Comparison of ENCODE assay signal across 14 mouse cellular contexts in genomic region chr10:24958280-24959042, GRCm38 (mm10). TPM values are rescaled to one million over a fixed set of nuclear protein-coding genes. Genes with fewer than 3 reads are reported as not detected.
A peak's percentile ranks its signal among the peaks of the same experiment; 100 is the strongest.
DNase-seq lines count a peak whose midpoint lies in the region; ATAC-seq and TF ChIP-seq lines count a peak whose summit lies in the region.
"Had no signal": no experiment of that assay in that cellular context is flagged by ENCODE, and none has a peak within 500 bp of the region (broad histone marks: within the 10 kb centered on the region; RNA-seq: fewer than 3 reads in every experiment).

No protein-coding gene starts in this region.

- intact Hi-C loops in heart, adult 2 months (cut with DNase I) = no loop called here

- no peaks in the 10 kb centered on the region for H3K79me2 ChIP-seq in heart, adult 2 months (replicated peaks; ENCODE audit: control insufficient read depth, insufficient read depth, low read length)

- no peak for TF ChIP-seq CTCF in heart, adult 2 months (IDR thresholded peaks at IDR 0.05)
- TF ChIP-seq CTCF in intestine, postnatal 0 days (IDR thresholded peaks at IDR 0.05; ENCODE audit: low read depth) = no peak

- no peak for DNase-seq in heart, adult 2 months
- no peak for DNase-seq in midbrain, embryonic 11.5 days (ENCODE audit: low spot score, missing footprints)
- DNase-seq in thymus, postnatal 10 days (ENCODE audit: low spot score in 2 of 2) = no peak
- DNase-seq: thymus, postnatal 14 days had no signal

- no peak for ATAC-seq in heart, embryonic 15.5 days (replicated peaks; ENCODE audit: insufficient number of reproducible peaks, insufficient read depth, low FRiP score, low read depth)
- ATAC-seq in midbrain, embryonic 16.5 days = no peak
- ATAC-seq in midbrain, embryonic 11.5 days (ENCODE audit: low FRiP score) = no peak
- ATAC-seq in intestine, postnatal 0 days = no peak
- ATAC-seq in stomach, embryonic 16.5 days (ENCODE audit: insufficient read depth, low FRiP score) = no peak
- ATAC-seq: forebrain, embryonic 16.5 days had no signal

- H3K4me2 ChIP-seq in heart, embryonic 15.5 days = peak overlapping the region; percentile 53
- 0 out of 2 replicates have a peak overlapping the region, but pooled peaks have one; percentile 6 for H3K4me2 ChIP-seq in midbrain, embryonic 16.5 days (ENCODE audit: low read length)
- H3K4me2 ChIP-seq in midbrain, embryonic 11.5 days = no peak overlapping the region
- H3K4me2 ChIP-seq in intestine, postnatal 0 days (replicated peaks; ENCODE audit: low read depth) = 0 out of 2 replicates have a peak overlapping the region, but pooled peaks have one; percentile 24
- H3K4me2 ChIP-seq in stomach, embryonic 16.5 days (ENCODE audit: low read depth, low read length) = peak overlapping the region; percentile 28
- H3K4me2 ChIP-seq: embryonic facial prominence, embryonic 15.5 days; liver, embryonic 15.5 days; midbrain, embryonic 12.5 days; neural tube, embryonic 12.5 days had no signal

- peak overlapping the region; percentile 19 for H3K4me3 ChIP-seq in heart, embryonic 15.5 days
- no peak overlapping the region for H3K4me3 ChIP-seq in heart, adult 2 months
- H3K4me3 ChIP-seq in midbrain, embryonic 16.5 days (ENCODE audit: low read depth, low read length) = no peak overlapping the region
- no peak overlapping the region for H3K4me3 ChIP-seq in midbrain, embryonic 11.5 days (ENCODE audit: low read depth, low read length)
- H3K4me3 ChIP-seq in intestine, postnatal 0 days (ENCODE audit: low read depth, low read length) = no peak overlapping the region
- peak overlapping the region; percentile 3 for H3K4me3 ChIP-seq in stomach, embryonic 16.5 days (replicated peaks; ENCODE audit: low read length)
- H3K4me3 ChIP-seq: embryonic facial prominence, embryonic 15.5 days; liver, embryonic 15.5 days; midbrain, embryonic 12.5 days; neural tube, embryonic 12.5 days had no signal

- H3K27me3 ChIP-seq in heart, embryonic 15.5 days = peaks cover 19% of the 10 kb centered on the region
- H3K27me3 ChIP-seq in heart, adult 2 months (ENCODE audit: control insufficient read depth, insufficient read depth, low read length) = no peaks in the 10 kb centered on the region; the same call in 1 of the 2 replicates
- H3K27me3 ChIP-seq in midbrain, embryonic 16.5 days (ENCODE audit: control insufficient read depth, insufficient read depth, low read depth, low read length) = no peaks in the 10 kb centered on the region
- H3K27me3 ChIP-seq in midbrain, embryonic 11.5 days (ENCODE audit: control insufficient read depth, insufficient read depth, low read length) = no peaks in the 10 kb centered on the region
- H3K27me3 ChIP-seq in intestine, postnatal 0 days (replicated peaks; ENCODE audit: control insufficient read depth, insufficient read depth, low read length) = no peaks in the 10 kb centered on the region
- H3K27me3 ChIP-seq in stomach, embryonic 16.5 days (ENCODE audit: control insufficient read depth, insufficient read depth, low read length) = no peaks in the 10 kb centered on the region
- H3K27me3 ChIP-seq: liver, embryonic 15.5 days; midbrain, embryonic 12.5 days; neural tube, embryonic 12.5 days had no signal

- peaks cover 13% of the 10 kb centered on the region for H3K4me1 ChIP-seq in heart, embryonic 15.5 days (replicated peaks)
- no peaks in the 10 kb centered on the region for H3K4me1 ChIP-seq in heart, adult 2 months (ENCODE audit: control insufficient read depth, insufficient read depth, low read length)
- no peaks in the 10 kb centered on the region; the same call in 1 of the 2 replicates for H3K4me1 ChIP-seq in midbrain, embryonic 16.5 days (ENCODE audit: control insufficient read depth, insufficient read depth, low read length)
- no peaks in the 10 kb centered on the region for H3K4me1 ChIP-seq in midbrain, embryonic 11.5 days (ENCODE audit: control insufficient read depth, insufficient read depth, low read length)
- no peaks in the 10 kb centered on the region for H3K4me1 ChIP-seq in intestine, postnatal 0 days (replicated peaks; ENCODE audit: control insufficient read depth, insufficient read depth, low read length)
- H3K4me1 ChIP-seq in stomach, embryonic 16.5 days (ENCODE audit: control insufficient read depth, insufficient read depth, low read length) = peaks cover 12% of the 10 kb centered on the region
- H3K4me1 ChIP-seq: embryonic facial prominence, embryonic 15.5 days; liver, embryonic 15.5 days; neural tube, embryonic 12.5 days had no signal

- no peak overlapping the region for H3K27ac ChIP-seq in heart, embryonic 15.5 days
- no peak overlapping the region for H3K27ac ChIP-seq in heart, adult 2 months
- H3K27ac ChIP-seq in midbrain, embryonic 16.5 days (ENCODE audit: low read length) = no peak overlapping the region
- no peak overlapping the region for H3K27ac ChIP-seq in midbrain, embryonic 11.5 days (ENCODE audit: low read depth, low read length)
- H3K27ac ChIP-seq in intestine, postnatal 0 days (ENCODE audit: low read depth, low read length) = no peak overlapping the region
- peak overlapping the region; percentile 25; the same call in 1 of the 2 replicates for H3K27ac ChIP-seq in stomach, embryonic 16.5 days (ENCODE audit: low read length)
- H3K27ac ChIP-seq: embryonic facial prominence, embryonic 15.5 days; liver, embryonic 15.5 days; midbrain, embryonic 12.5 days; neural tube, embryonic 12.5 days had no signal

- no peaks in the 10 kb centered on the region for H3K36me3 ChIP-seq in heart, embryonic 15.5 days
- H3K36me3 ChIP-seq in heart, adult 2 months (ENCODE audit: control insufficient read depth, insufficient read depth, low read length) = no peaks in the 10 kb centered on the region
- no peaks in the 10 kb centered on the region for H3K36me3 ChIP-seq in midbrain, embryonic 16.5 days (ENCODE audit: control insufficient read depth, insufficient read depth, low read length)
- H3K36me3 ChIP-seq in midbrain, embryonic 11.5 days (ENCODE audit: control insufficient read depth, insufficient read depth, low read length) = no peaks in the 10 kb centered on the region
- H3K36me3 ChIP-seq in intestine, postnatal 0 days (ENCODE audit: control insufficient read depth, insufficient read depth) = no peaks in the 10 kb centered on the region
- H3K36me3 ChIP-seq in stomach, embryonic 16.5 days (ENCODE audit: control insufficient read depth, insufficient read depth, low read length) = no peaks in the 10 kb centered on the region
- H3K36me3 ChIP-seq: embryonic facial prominence, embryonic 15.5 days; liver, embryonic 15.5 days; midbrain, embryonic 12.5 days; neural tube, embryonic 12.5 days had no signal

- H3K9me3 ChIP-seq in heart, embryonic 15.5 days (replicated peaks) = no peaks in the 10 kb centered on the region
- no peaks in the 10 kb centered on the region for H3K9me3 ChIP-seq in midbrain, embryonic 16.5 days (replicated peaks; ENCODE audit: control insufficient read depth, low read length, poor library complexity, severe bottlenecking)
- no peaks in the 10 kb centered on the region for H3K9me3 ChIP-seq in midbrain, embryonic 11.5 days (ENCODE audit: control insufficient read depth, low read length)
- no peaks in the 10 kb centered on the region for H3K9me3 ChIP-seq in intestine, postnatal 0 days (ENCODE audit: control insufficient read depth)
- H3K9me3 ChIP-seq in stomach, embryonic 16.5 days (replicated peaks; ENCODE audit: control insufficient read depth, low read length) = no peaks in the 10 kb centered on the region
- H3K9me3 ChIP-seq: embryonic facial prominence, embryonic 15.5 days; liver, embryonic 15.5 days; midbrain, embryonic 12.5 days; neural tube, embryonic 12.5 days had no signal

- no peak overlapping the region for H3K9ac ChIP-seq in heart, embryonic 15.5 days
- no peak overlapping the region for H3K9ac ChIP-seq in heart, adult 2 months (ENCODE audit: low read depth, low read length)
- H3K9ac ChIP-seq in midbrain, embryonic 16.5 days (ENCODE audit: low read depth, low read length) = no peak overlapping the region
- H3K9ac ChIP-seq in midbrain, embryonic 11.5 days (ENCODE audit: low read length) = no peak overlapping the region
- no peak overlapping the region for H3K9ac ChIP-seq in intestine, postnatal 0 days (ENCODE audit: low read depth, low read length)
- no peak overlapping the region for H3K9ac ChIP-seq in stomach, embryonic 16.5 days (ENCODE audit: low read length)
- H3K9ac ChIP-seq: embryonic facial prominence, embryonic 15.5 days; liver, embryonic 15.5 days; midbrain, embryonic 12.5 days; neural tube, embryonic 12.5 days had no signal

- TF ChIP-seq EP300 in heart, adult 2 months (IDR thresholded peaks at IDR 0.05; ENCODE audit: insufficient read depth, low read depth, low read length) = no peak

- WGBS in heart, embryonic 15.5 days = 49% methylated on average over 15 of the region's 15 CpGs
- 51% methylated on average over 15 of the region's 15 CpGs for WGBS in heart, adult 2 months
- WGBS in midbrain, embryonic 16.5 days = 77% methylated on average over 15 of the region's 15 CpGs
- 85% methylated on average over 15 of the region's 15 CpGs for WGBS in midbrain, embryonic 11.5 days
- WGBS in intestine, postnatal 0 days = 42% methylated on average over 15 of the region's 15 CpGs
- WGBS in stomach, embryonic 16.5 days = 32% methylated on average over 15 of the region's 15 CpGs

- TF ChIP-seq POLR2A in heart, adult 2 months (IDR thresholded peaks at IDR 0.05; ENCODE audit: insufficient read depth, low read depth, low read length) = no peak

RNA-seq across cellular contexts. Expression of gene Arg1, which starts 31.2 kb away (rescaled TPM):
- polyA plus RNA-seq in heart, embryonic 15.5 days (2015; fragmentation: Nextera tagmentation; extraction: Ambion mirVana) = 0.30 and 1.6 TPM in 2 replicates
- total RNA-seq in heart, adult 2 months (2021) = not detected
- 0.06 and 0.32 TPM in 2 replicates for polyA plus RNA-seq in heart, adult 2 months (2012; rRNA removed)
- polyA plus RNA-seq in midbrain, embryonic 16.5 days (2015; fragmentation: Nextera tagmentation; extraction: Ambion mirVana) = 1.4 and 1.8 TPM in 2 replicates
- polyA plus RNA-seq in midbrain, embryonic 11.5 days (2014; fragmentation: Nextera tagmentation; extraction: Ambion mirVana) = 1.9 and 2.0 TPM in 2 replicates
- 1.7 and 2.0 TPM in 2 replicates for polyA plus RNA-seq in intestine, postnatal 0 days (2015; fragmentation: Nextera tagmentation; extraction: Ambion mirVana)
- polyA plus RNA-seq in stomach, embryonic 16.5 days (2015; fragmentation: Nextera tagmentation; extraction: Ambion mirVana) = 134 and 268 TPM in 2 replicates
- total RNA-seq: heart, adult 18-20 months had no signal

Comparison
In these comparisons a context has a peak if more than half of its experiments do, and no peak if none do; other contexts are left out.
1. H3K4me3 ChIP-seq: peak in heart, embryonic 15.5 days (single experiment) and stomach, embryonic 16.5 days (single experiment); none in heart, adult 2 months (single experiment), midbrain, embryonic 16.5 days (single experiment), midbrain, embryonic 11.5 days (single experiment) and intestine, postnatal 0 days (single experiment).
2. RNA of gene Arg1, which starts 31.2 kb away (polyA plus RNA-seq): 134 to 268 TPM in stomach, embryonic 16.5 days; 1.9 to 2.0 TPM in midbrain, embryonic 11.5 days, 1.4 to 1.8 TPM in midbrain, embryonic 16.5 days, 1.7 to 2.0 TPM in intestine, postnatal 0 days, 0.30 to 1.6 TPM in heart, embryonic 15.5 days and 0.06 to 0.32 TPM in heart, adult 2 months; every median in the first group is over 10 times any median in the second.